Mouse (Mus musculus) MEL (cell line): ENCODE data around the gene Mrpl47. TPM values are rescaled to one million over a fixed set of nuclear protein-coding genes. Genes with fewer than 3 reads are reported as not detected.

Experiments used
- DNase-seq: peaks from one replicate; pipeline ENCODE4 v3.0.0; 2011; ENCODE audit warnings: low read depth, low spot score
- H3K27ac ChIP-seq: 2 replicates; pipeline ENCODE4 v1.5.1; 2012; ENCODE audit warnings: low read depth, mild to moderate bottlenecking, control low read depth, low read length, moderate library complexity; ENCODE audit not compliant: control insufficient read depth
- H3K27me3 ChIP-seq, 2 experiments: fragments of 150-350 bp in 1 of 2; sonication (generic) in 1 of 2; 2 replicates each; pipeline ENCODE4 v1.6.1; 2012; ENCODE audit warnings: low read length in 2 of 2, mild to moderate bottlenecking in 2 of 2, improper control_type of control experiment in 1 of 2, moderate library complexity in 1 of 2; ENCODE audit not compliant: insufficient read depth in 2 of 2, control insufficient read depth in 1 of 2
- H3K36me3 ChIP-seq, 2 experiments: 2 replicates each; pipeline ENCODE4 v1.6.1; 2012 to 2014; ENCODE audit warnings: low read length in 2 of 2, improper control_type of control experiment in 1 of 2, inconsistent platforms in 1 of 2, mild to moderate bottlenecking in 1 of 2; ENCODE audit not compliant: insufficient read depth in 2 of 2, control insufficient read depth in 1 of 2
- H3K4me1 ChIP-seq, 2 experiments: fragments of 150-350 bp in 1 of 2; sonication (generic) in 1 of 2; 2 replicates each; pipeline ENCODE4 v1.6.1; 2012; ENCODE audit warnings: low read length in 2 of 2, improper control_type of control experiment in 1 of 2, mild to moderate bottlenecking in 1 of 2; ENCODE audit not compliant: insufficient read depth in 2 of 2, control insufficient read depth in 1 of 2
- H3K4me3 ChIP-seq, 2 experiments: fragments of 150-350 bp in 1 of 2; sonication (generic) in 1 of 2; 2 replicates each; pipeline ENCODE4 v1.5.1; 2012; ENCODE audit warnings: low read depth in 2 of 2, low read length in 2 of 2, mild to moderate bottlenecking in 2 of 2, moderate library complexity in 2 of 2, control low read depth in 1 of 2, improper control_type of control experiment in 1 of 2; ENCODE audit not compliant: control insufficient read depth in 1 of 2, insufficient read depth in 1 of 2
- H3K79me2 ChIP-seq: 2 replicates; pipeline ENCODE4 v1.6.1; 2012; ENCODE audit warnings: mild to moderate bottlenecking, low read length, moderate library complexity; ENCODE audit not compliant: control insufficient read depth, poor library complexity, insufficient read depth
- H3K9ac ChIP-seq: 2 replicates; pipeline ENCODE4 v1.6.1; 2012; ENCODE audit warnings: low read depth, mild to moderate bottlenecking, control low read depth, low read length, moderate library complexity; ENCODE audit not compliant: control insufficient read depth, poor library complexity, severe bottlenecking
- H3K9me3 ChIP-seq: fragments of 150-350 bp; sonication (generic); replicated peaks from 2 replicates; pipeline ENCODE4 v1.6.1; 2012; ENCODE audit warnings: mild to moderate bottlenecking, low read length, improper control_type of control experiment, moderate library complexity; ENCODE audit not compliant: insufficient read depth
- BHLHE40 ChIP-seq: IDR thresholded peaks from 2 replicates; pipeline ENCODE4 v1.6.1; 2012; ENCODE audit warnings: low read depth, mild to moderate bottlenecking, inconsistent platforms, low read length, improper control_type of control experiment, borderline replicate concordance
- CHD1 ChIP-seq: IDR thresholded peaks from 2 replicates; pipeline ENCODE4 v1.6.1; 2012; ENCODE audit warnings: low read depth, mild to moderate bottlenecking, inconsistent platforms, low read length, improper control_type of control experiment
- CHD2 ChIP-seq: IDR thresholded peaks from 2 replicates; pipeline ENCODE4 v1.6.1; 2011; ENCODE audit warnings: low read length, improper control_type of control experiment
- CTCF ChIP-seq, 3 experiments: IDR thresholded peaks in 2 of 3; conservative IDR thresholded peaks in 1 of 3; 2 replicates each; pipeline ENCODE4 v1.5.1; 2011 to 2012; ENCODE audit warnings: low read length in 3 of 3, low read depth in 2 of 3, mild to moderate bottlenecking in 2 of 3, improper control_type of control experiment in 1 of 3, inconsistent platforms in 1 of 3, mixed read lengths in 1 of 3, moderate library complexity in 1 of 3; ENCODE audit not compliant: control insufficient read depth in 1 of 3, insufficient read depth in 1 of 3, poor library complexity in 1 of 3, severe bottlenecking in 1 of 3
- EP300 ChIP-seq, 2 experiments: IDR thresholded peaks; 2 replicates each; pipeline ENCODE4 v1.6.1; 2011; ENCODE audit warnings: improper control_type of control experiment in 2 of 2, low read length in 2 of 2, low read depth in 1 of 2, mild to moderate bottlenecking in 1 of 2
- ETS1 ChIP-seq: IDR thresholded peaks from 2 replicates; pipeline ENCODE4 v1.6.1; 2012; ENCODE audit warnings: low read depth, mild to moderate bottlenecking, inconsistent platforms, low read length, improper control_type of control experiment, moderate library complexity
- HCFC1 ChIP-seq: IDR thresholded peaks from 2 replicates; pipeline ENCODE4 v1.6.1; 2012; ENCODE audit warnings: low read depth, mild to moderate bottlenecking, inconsistent platforms, low read length, improper control_type of control experiment, moderate library complexity
- JUND ChIP-seq: IDR thresholded peaks from 2 replicates; pipeline ENCODE4 v1.6.1; 2011; ENCODE audit warnings: low read depth, mild to moderate bottlenecking, improper control_type of control experiment, low read length
- KAT2A ChIP-seq: conservative IDR thresholded peaks from 2 replicates; pipeline ENCODE4 v1.6.1; 2012; ENCODE audit warnings: low read depth, low read length, improper control_type of control experiment, inconsistent platforms
- MAFK ChIP-seq: IDR thresholded peaks from 2 replicates; pipeline ENCODE4 v1.6.1; 2011; ENCODE audit warnings: low read depth, mild to moderate bottlenecking, low read length, improper control_type of control experiment, borderline replicate concordance
- MAZ ChIP-seq: IDR thresholded peaks from 2 replicates; pipeline ENCODE4 v1.6.1; 2012; ENCODE audit warnings: low read depth, mild to moderate bottlenecking, inconsistent platforms, low read length, improper control_type of control experiment
- MXI1 ChIP-seq: IDR thresholded peaks from 2 replicates; pipeline ENCODE4 v1.6.1; 2011; ENCODE audit warnings: mild to moderate bottlenecking, low read depth, low read length, improper control_type of control experiment
- MYC ChIP-seq: IDR thresholded peaks from 2 replicates; pipeline ENCODE4 v1.6.1; 2011; ENCODE audit warnings: low read depth, mild to moderate bottlenecking, low read length, improper control_type of control experiment, moderate library complexity
- NRF1 ChIP-seq: IDR thresholded peaks from 2 replicates; pipeline ENCODE4 v1.6.1; 2014; ENCODE audit warnings: low read depth, mild to moderate bottlenecking, inconsistent platforms, low read length, improper control_type of control experiment, moderate library complexity; ENCODE audit not compliant: poor library complexity, insufficient read depth, severe bottlenecking
- RAD21 ChIP-seq: IDR thresholded peaks from 2 replicates; pipeline ENCODE4 v1.6.1; 2011; ENCODE audit warnings: mild to moderate bottlenecking, low read depth, low read length, improper control_type of control experiment
- SIN3A ChIP-seq: IDR thresholded peaks from 2 replicates; pipeline ENCODE4 v1.6.1; 2012; ENCODE audit warnings: low read length, improper control_type of control experiment, inconsistent platforms
- SMC3 ChIP-seq: IDR thresholded peaks from 2 replicates; pipeline ENCODE4 v1.6.1; 2011; ENCODE audit warnings: low read depth, low read length, improper control_type of control experiment
- TBP ChIP-seq: IDR thresholded peaks from 2 replicates; pipeline ENCODE4 v1.8.0; 2011; ENCODE audit warnings: low read depth, low read length, improper control_type of control experiment
- TCF12 ChIP-seq: IDR thresholded peaks from 2 replicates; pipeline ENCODE4 v1.6.1; 2014; ENCODE audit warnings: low read depth, mild to moderate bottlenecking, inconsistent platforms, low read length, improper control_type of control experiment, moderate library complexity
- USF1 ChIP-seq: IDR thresholded peaks from 2 replicates; pipeline ENCODE4 v1.6.1; 2014; ENCODE audit warnings: low read depth, mild to moderate bottlenecking, inconsistent platforms, low read length, improper control_type of control experiment, moderate library complexity
- ZC3H11A ChIP-seq: IDR thresholded peaks from 2 replicates; pipeline ENCODE4 v1.6.1; 2012; ENCODE audit warnings: low read depth, mild to moderate bottlenecking, inconsistent platforms, low read length, improper control_type of control experiment
- ZKSCAN1 ChIP-seq: IDR thresholded peaks from 2 replicates; pipeline ENCODE4 v1.6.1; 2012; ENCODE audit warnings: low read depth, mild to moderate bottlenecking, inconsistent platforms, low read length, improper control_type of control experiment, moderate library complexity
- ZMIZ1 ChIP-seq: IDR thresholded peaks from 2 replicates; pipeline ENCODE4 v1.6.1; 2012; ENCODE audit warnings: low read depth, mild to moderate bottlenecking, inconsistent platforms, low read length, improper control_type of control experiment, moderate library complexity
- ZNF384 ChIP-seq: IDR thresholded peaks from 2 replicates; pipeline ENCODE4 v1.6.1; 2012; ENCODE audit warnings: low read depth, mild to moderate bottlenecking, inconsistent platforms, low read length, improper control_type of control experiment
- polyA plus RNA-seq, 2 experiments: library from polyadenylated mRNA; stranded (reverse) in 1 of 2; unstranded in 1 of 2; fragments of >175 nt in 1 of 2; fragments of >200 nt in 1 of 2; gene quantifications; 2 replicates each; pipeline versions ENCODE4 v1.2.1 to v1.2.4; 2012; ENCODE audit warnings: low replicate concordance in 2 of 2, low read depth in 1 of 2; ENCODE audit not compliant: insufficient read length in 2 of 2, insufficient read depth in 1 of 2, missing spikeins in 1 of 2
- total RNA-seq: library from RNA; depleted of rRNA; stranded (reverse); fragments of 300-350 nt; gene quantifications from 2 replicates; pipeline ENCODE4 v1.2.3, GENCODE M21; 2012

The Mrpl47 gene
- total and polyA plus RNA-seq, 3 experiments = 70.3 to 73.1 TPM; not detected in 1

GRCm38 (mm10) chr3:32698228-32698863 is 39.1 kb downstream of the Mrpl47 start (continued):
- TF ChIP-seq KAT2A (no peak), ZNF384 (peak; percentile 27; the same call in 1 of the 2 replicates), CTCF (IDR thresholded peaks at IDR 0.05 in 2 of 3, conservative IDR thresholded peaks at IDR 0.05 in 1 of 3; ENCODE audit: control insufficient read depth in 1 of 3, insufficient read depth in 1 of 3, low read depth in 2 of 3, low read length in 3 of 3, poor library complexity in 1 of 3, severe bottlenecking in 1 of 3) (peak; percentile 94 to 98 (median 96)), BHLHE40 (no peak), MAFK (no peak), EP300 (IDR thresholded peaks at IDR 0.05; ENCODE audit: low read depth in 1 of 2, low read length in 2 of 2) (peak; percentile 2 to 22; a peak in 1 of 4 replicates), USF1 (peak; percentile 75), CHD1 (no peak), ZMIZ1 (no peak), SMC3 (peak; percentile 99), MYC (peak; percentile 78), NRF1 (no peak), TBP (no peak), ZC3H11A (peak; percentile 96), RAD21 (peak; percentile 98), SIN3A (peak; percentile 82), ETS1 (no peak; the same call in 1 of the 2 replicates), TCF12 (0 out of 2 replicates have a peak, but pooled peaks have one; percentile 11), CHD2 (no peak), MAZ (no peak), MXI1 (no peak; the same call in 1 of the 2 replicates), JUND (peak; percentile 56; the same call in 1 of the 2 replicates), ZKSCAN1 (no peak), HCFC1 (no peak; the same call in 1 of the 2 replicates)

DNA sequence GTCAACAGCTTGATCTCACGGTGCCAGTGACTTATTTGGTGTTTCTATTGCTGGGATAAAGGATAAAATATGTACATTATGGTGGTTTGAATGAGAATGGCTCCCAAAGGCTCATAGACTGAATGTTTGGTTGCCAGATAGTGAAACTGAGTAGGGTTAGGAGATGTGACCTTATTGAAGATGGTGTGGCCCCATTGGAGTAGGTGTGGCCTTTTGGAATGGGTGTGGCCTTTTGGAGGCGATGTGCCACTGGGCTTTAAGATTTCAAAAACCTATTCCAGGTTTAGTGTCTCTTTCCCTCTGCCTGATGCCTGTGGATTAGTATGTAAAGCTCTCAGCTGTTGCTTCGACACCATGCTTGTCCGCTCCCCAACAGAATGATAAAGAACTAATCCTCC is 41.8 kb downstream of the Mrpl47 start:
- no peaks in the 10 kb centered on the region for H3K27me3 ChIP-seq
- H3K79me2 ChIP-seq = no peaks in the 10 kb centered on the region
- H3K9ac ChIP-seq = peak overlapping the region; percentile 31; the same call in 1 of the 2 replicates
- peaks cover 22 to 24% of the 10 kb centered on the region in 2 experiments for H3K4me1 ChIP-seq
- peaks cover 0 to 31% of the 10 kb centered on the region in 2 experiments; a peak in 2 of 4 replicates for H3K36me3 ChIP-seq
- H3K4me3 ChIP-seq = peak overlapping the region; percentile 36 to 53
- TF ChIP-seq CHD1 (0 out of 2 replicates have a peak, but pooled peaks have one; percentile 11), KAT2A (no peak), TBP (no peak)
- TF ChIP-seq, all 39 proteins: peak for 1
- no peaks in the 10 kb centered on the region for H3K9me3 ChIP-seq
- peak; percentile 72 for DNase-seq
- H3K27ac ChIP-seq = peak overlapping the region; percentile 53
